Mouse (Mus musculus): ENCODE results near the gene Olfr1394. TPM values are rescaled to one million over a fixed set of nuclear protein-coding genes. Genes with fewer than 3 reads are reported as not detected.

Olfr1394 gene
- total and polyA plus RNA-seq, 3 experiments = not detected

GRCm38 (mm10) chr11:49203129-49203768, 49.1 kb downstream of the Olfr1394 start, which contains the start of gene Zfp62:
TSS of gene Zfp62 (plus strand) at chr11:49203292.
- peak within 1 kb of the TSS; percentile 67 for H3K4me3 ChIP-seq
- H3K27ac ChIP-seq = peak within 1 kb of the TSS; percentile 99
- H3K27me3 ChIP-seq (ENCODE audit: control insufficient read depth, insufficient read depth, low read length) = no peaks in the 10 kb centered on the region
- intact Hi-C loops (cut with DNase I) = loop anchor here (1.0 to 5.0 kb wide), 5 partner anchors 40 to 406 kb away; partner anchors contain the start of genes Irgm1 and Trim41
- TF ChIP-seq CTCF (IDR thresholded peaks at IDR 0.05) = peak; percentile 17; the same call in 1 of the 2 replicates
- peak; percentile 36; the same call in 1 of the 2 replicates for TF ChIP-seq EP300 (IDR thresholded peaks at IDR 0.05; ENCODE audit: insufficient read depth, low read depth, low read length)
- TF ChIP-seq POLR2A (IDR thresholded peaks at IDR 0.05; ENCODE audit: insufficient read depth, low read depth, low read length) = peak; percentile 81
- under 1% methylated on average over 44 of the region's 47 CpGs for WGBS
- peak within 1 kb of the TSS; percentile 92 for H3K9ac ChIP-seq (ENCODE audit: low read depth, low read length)
- H3K36me3 ChIP-seq (ENCODE audit: control insufficient read depth, insufficient read depth, low read length) = peaks cover 19% of the 10 kb centered on the region
- H3K79me2 ChIP-seq (replicated peaks; ENCODE audit: control insufficient read depth, insufficient read depth, low read length) = no peaks in the 10 kb centered on the region; the same call in none of the 2 replicates
- peak; percentile 96 to 97 for DNase-seq
- H3K4me1 ChIP-seq (ENCODE audit: control insufficient read depth, insufficient read depth, low read length) = peaks cover 5% of the 10 kb centered on the region

- intact Hi-C loops (cut with DNase I) = loop anchor here (1.0 to 5.0 kb wide), 5 partner anchors 39 to 407 kb away; partner anchors contain the start of genes Irgm1 and Trim41
- peak; percentile 42 for TF ChIP-seq POLR2A (IDR thresholded peaks at IDR 0.05; ENCODE audit: insufficient read depth, low read depth, low read length)
- 0 out of 2 replicates have a peak, but pooled peaks have one; percentile 13 for TF ChIP-seq EP300 (IDR thresholded peaks at IDR 0.05; ENCODE audit: insufficient read depth, low read depth, low read length)
- TF ChIP-seq CTCF (IDR thresholded peaks at IDR 0.05) = no peak
- Histone ChIP-seq H3K4me1 (ENCODE audit: control insufficient read depth, insufficient read depth, low read length) (peaks cover 6% of the 10 kb centered on the region), H3K27me3 (ENCODE audit: control insufficient read depth, insufficient read depth, low read length) (no peaks in the 10 kb centered on the region), H3K27ac (peak overlapping the region; percentile 99), H3K9ac (ENCODE audit: low read depth, low read length) (peak overlapping the region; percentile 92), H3K79me2 (replicated peaks; ENCODE audit: control insufficient read depth, insufficient read depth, low read length) (no peaks in the 10 kb centered on the region; the same call in none of the 2 replicates), H3K36me3 (ENCODE audit: control insufficient read depth, insufficient read depth, low read length) (peaks cover 21% of the 10 kb centered on the region), H3K4me3 (peak overlapping the region; percentile 67)
- no peak for DNase-seq
- WGBS = 0% methylated on average over 24 of the region's 24 CpGs
Measured at GRCm38 (mm10) chr11:49203771-49204497, 49.8 kb downstream of the Olfr1394 start.

- no peak for TF ChIP-seq POLR2A (IDR thresholded peaks at IDR 0.05; ENCODE audit: insufficient read depth, low read depth, low read length)
- no peak for TF ChIP-seq CTCF (IDR thresholded peaks at IDR 0.05)
- TF ChIP-seq EP300 (IDR thresholded peaks at IDR 0.05; ENCODE audit: insufficient read depth, low read depth, low read length) = no peak
- Histone ChIP-seq H3K27ac (no peak overlapping the region), H3K4me1 (ENCODE audit: control insufficient read depth, insufficient read depth, low read length) (peaks cover 8% of the 10 kb centered on the region), H3K4me3 (no peak overlapping the region), H3K9ac (ENCODE audit: low read depth, low read length) (no peak overlapping the region), H3K27me3 (ENCODE audit: control insufficient read depth, insufficient read depth, low read length) (no peaks in the 10 kb centered on the region), H3K36me3 (ENCODE audit: control insufficient read depth, insufficient read depth, low read length) (peaks cover 26% of the 10 kb centered on the region), H3K79me2 (replicated peaks; ENCODE audit: control insufficient read depth, insufficient read depth, low read length) (no peaks in the 10 kb centered on the region; the same call in none of the 2 replicates)
- 65% methylated on average over 6 of the region's 6 CpGs for WGBS
- no peak for DNase-seq
- intact Hi-C loops (cut with DNase I) = no loop called here
Measured at GRCm38 (mm10) chr11:49205080-49205590, 51.0 kb downstream of the Olfr1394 start.

- H3K27ac ChIP-seq = no peak overlapping the region
- 95% methylated on average over 1 of the region's 1 CpGs for WGBS
- no peak for TF ChIP-seq EP300 (IDR thresholded peaks at IDR 0.05; ENCODE audit: insufficient read depth, low read depth, low read length)
- TF ChIP-seq POLR2A (IDR thresholded peaks at IDR 0.05; ENCODE audit: insufficient read depth, low read depth, low read length) = no peak
- H3K79me2 ChIP-seq (replicated peaks; ENCODE audit: control insufficient read depth, insufficient read depth, low read length) = no peaks in the 10 kb centered on the region; the same call in 1 of the 2 replicates
- H3K36me3 ChIP-seq (ENCODE audit: control insufficient read depth, insufficient read depth, low read length) = peaks cover 29% of the 10 kb centered on the region
- intact Hi-C loops (cut with DNase I) = no loop called here
- H3K27me3 ChIP-seq (ENCODE audit: control insufficient read depth, insufficient read depth, low read length) = no peaks in the 10 kb centered on the region
- peaks cover 4% of the 10 kb centered on the region for H3K4me1 ChIP-seq (ENCODE audit: control insufficient read depth, insufficient read depth, low read length)
- no peak overlapping the region for H3K4me3 ChIP-seq
- no peak for DNase-seq
- H3K9ac ChIP-seq (ENCODE audit: low read depth, low read length) = no peak overlapping the region
Measured at GRCm38 (mm10) chr11:49207495-49207894, 53.3 kb downstream of the Olfr1394 start.

Other genes with a start within 250 kb of the Olfr1394 start
- gene Psme2b, start 208.2 kb upstream of the Olfr1394 start, total RNA-seq (2021) = 1 to 10 TPM; 2.8 to 5.0 TPM
- 3.1 and 6.6 TPM in 2 replicates for gene Psme2b, start 208.2 kb upstream of the Olfr1394 start, polyA plus RNA-seq (2012; rRNA removed)
- gene Olfr56, start 175.5 kb upstream of the Olfr1394 start, total RNA-seq (2021) = not detected
- gene Olfr56, start 175.5 kb upstream of the Olfr1394 start, polyA plus RNA-seq (2012; rRNA removed) = 0.10 and 0.18 TPM in 2 replicates
- gene 9930111J21Rik1, start 175.0 kb upstream of the Olfr1394 start, total RNA-seq (2021) = 1 to 10 TPM; 4.3 to 5.1 TPM
- 3.4 and 6.2 TPM in 2 replicates for gene 9930111J21Rik1, start 175.0 kb upstream of the Olfr1394 start, polyA plus RNA-seq (2012; rRNA removed)
- gene Gm12185, start 162.2 kb upstream of the Olfr1394 start, total RNA-seq (2021) = 1 to 10 TPM; 1.1 to 1.8 TPM
- gene Gm12185, start 162.2 kb upstream of the Olfr1394 start, polyA plus RNA-seq (2012; rRNA removed) = 0.29 and 0.78 TPM in 2 replicates
- gene Tgtp1, start 160.2 kb upstream of the Olfr1394 start, total RNA-seq (2021) = 1 to 10 TPM; 2.7 to 7.6 TPM
- gene Tgtp1, start 160.2 kb upstream of the Olfr1394 start, polyA plus RNA-seq (2012; rRNA removed) = 1.8 and 2.2 TPM in 2 replicates
- gene 9930111J21Rik2, start 103.1 kb upstream of the Olfr1394 start, total RNA-seq (2021) = 1 to 10 TPM; 5.5 to 7.1 TPM
- 1.9 and 4.9 TPM in 2 replicates for gene 9930111J21Rik2, start 103.1 kb upstream of the Olfr1394 start, polyA plus RNA-seq (2012; rRNA removed)
- 1 to 10 TPM; 1.2 to 6.9 TPM for gene Tgtp2, start 90.2 kb upstream of the Olfr1394 start, total RNA-seq (2021)
- gene Tgtp2, start 90.2 kb upstream of the Olfr1394 start, polyA plus RNA-seq (2012; rRNA removed) = 7.2 and 10.3 TPM in 2 replicates
- gene Ifi47, start 77.8 kb upstream of the Olfr1394 start, total RNA-seq (2021) = 1 to 10 TPM; 2.5 to 3.3 TPM
- gene Ifi47, start 77.8 kb upstream of the Olfr1394 start, polyA plus RNA-seq (2012; rRNA removed) = 2.6 and 3.3 TPM in 2 replicates
- 1 to 10 TPM in 1 of 2 experiments, under 1 TPM in 1; 0.97 to 1.4 TPM for gene Olfr1396, start 39.5 kb upstream of the Olfr1394 start, total RNA-seq (2021)
- gene Olfr1396, start 39.5 kb upstream of the Olfr1394 start, polyA plus RNA-seq (2012; rRNA removed) = 4.4 and 9.7 TPM in 2 replicates
- not detected for gene Olfr1395, start 12.1 kb upstream of the Olfr1394 start, total RNA-seq (2021)
- gene Olfr1395, start 12.1 kb upstream of the Olfr1394 start, polyA plus RNA-seq (2012; rRNA removed) = 0.12 TPM in 1 of 2 replicates, not detected in the other
- gene Btnl9, start 32.8 kb downstream of the Olfr1394 start, total RNA-seq (2021) = 10 to 100 TPM; 25.0 to 31.4 TPM
- 18.9 and 23.0 TPM in 2 replicates for gene Btnl9, start 32.8 kb downstream of the Olfr1394 start, polyA plus RNA-seq (2012; rRNA removed)
- 10 to 100 TPM; 23.9 to 28.9 TPM for gene Zfp62, start 48.9 kb downstream of the Olfr1394 start, total RNA-seq (2021)
- gene Zfp62, start 48.9 kb downstream of the Olfr1394 start, polyA plus RNA-seq (2012; rRNA removed) = 2.9 and 8.2 TPM in 2 replicates
- gene Mgat1, start 89.8 kb downstream of the Olfr1394 start, total RNA-seq (2021) = 10 to 100 TPM; 59.2 to 72.3 TPM
- 74.4 and 86.4 TPM in 2 replicates for gene Mgat1, start 89.8 kb downstream of the Olfr1394 start, polyA plus RNA-seq (2012; rRNA removed)
- gene Olfr1393, start 123.9 kb downstream of the Olfr1394 start, total RNA-seq (2021) = under 1 TPM; 0.39 TPM
- gene Olfr1393, start 123.9 kb downstream of the Olfr1394 start, polyA plus RNA-seq (2012; rRNA removed) = 1.8 and 2.1 TPM in 2 replicates
- not detected for gene Olfr1392, start 130.9 kb downstream of the Olfr1394 start, total RNA-seq (2021)
- gene Olfr1392, start 130.9 kb downstream of the Olfr1394 start, polyA plus RNA-seq (2012; rRNA removed) = 0.08 TPM in 1 of 2 replicates, not detected in the other
- gene Olfr10, start 150.4 kb downstream of the Olfr1394 start, total RNA-seq (2021) = not detected
- gene Olfr10, start 150.4 kb downstream of the Olfr1394 start, polyA plus RNA-seq (2012; rRNA removed) = not detected in 2 replicates
- gene Olfr1391, start 168.4 kb downstream of the Olfr1394 start, total RNA-seq (2021) = not detected
- gene Olfr1391, start 168.4 kb downstream of the Olfr1394 start, polyA plus RNA-seq (2012; rRNA removed) = not detected in 2 replicates
- gene Olfr1390, start 180.8 kb downstream of the Olfr1394 start, total RNA-seq (2021) = not detected
- not detected in 2 replicates for gene Olfr1390, start 180.8 kb downstream of the Olfr1394 start, polyA plus RNA-seq (2012; rRNA removed)

Measured in heart, adult 2 months (tissue).